Mouse (Mus musculus) heart, embryonic 14.5 days (tissue): Measurements from ENCODE around the gene Trim38. TPM values are rescaled to one million over a fixed set of nuclear protein-coding genes. Genes with fewer than 3 reads are reported as not detected.
A peak's percentile ranks its signal among the peaks of the same experiment; 100 is the strongest.

Experiments
- ATAC-seq: fragments of 200-750 bp; cut with Nextera tagmentation; 2 replicates; pipeline ENCODE4 v1.8.0; 2017; ENCODE audit warnings: low read depth, moderate TSS enrichment; ENCODE audit not compliant: insufficient number of reproducible peaks, insufficient read depth, low FRiP score
- H3K27ac ChIP-seq, 2 experiments: fragments of 200-500 bp in 1 of 2; fragments of 300-500 bp in 1 of 2; sonication (generic) in 1 of 2; replicated peaks in 1 of 2; 2 replicates each; pipeline ENCODE4 v1.5.1; 2012 to 2014; ENCODE audit warnings: low read depth in 2 of 2, low read length in 2 of 2, control low read depth in 1 of 2, mild to moderate bottlenecking in 1 of 2, mixed read lengths in 1 of 2; ENCODE audit not compliant: control insufficient read depth in 1 of 2, insufficient read depth in 1 of 2
- H3K27me3 ChIP-seq: fragments of 300-500 bp; sonication (generic); 2 replicates; pipeline ENCODE4 v1.6.1; 2014; ENCODE audit warnings: mild to moderate bottlenecking, low read length, control low read depth; ENCODE audit not compliant: control insufficient read depth, insufficient read depth
- H3K36me3 ChIP-seq: fragments of 300-500 bp; sonication (generic); 2 replicates; pipeline ENCODE4 v1.6.1; 2014; ENCODE audit warnings: mild to moderate bottlenecking, control low read depth, low read length, mixed read lengths; ENCODE audit not compliant: control insufficient read depth, insufficient read depth
- H3K4me1 ChIP-seq, 2 experiments: fragments of 200-500 bp in 1 of 2; fragments of 300-500 bp in 1 of 2; sonication (generic) in 1 of 2; 2 replicates each; pipeline ENCODE4 v1.6.1; 2012 to 2014; ENCODE audit warnings: low read length in 2 of 2, control low read depth in 1 of 2, mixed read lengths in 1 of 2; ENCODE audit not compliant: control insufficient read depth in 2 of 2, insufficient read depth in 2 of 2
- H3K4me2 ChIP-seq: fragments of 300-500 bp; sonication (generic); 2 replicates; pipeline ENCODE4 v1.6.1; 2014; ENCODE audit warnings: mild to moderate bottlenecking, low read length
- H3K4me3 ChIP-seq, 2 experiments: fragments of 200-500 bp in 1 of 2; fragments of 300-500 bp in 1 of 2; sonication (generic) in 1 of 2; 2 replicates each; pipeline ENCODE4 v1.5.1; 2012 to 2014; ENCODE audit warnings: low read length in 2 of 2, mild to moderate bottlenecking in 2 of 2, control low read depth in 1 of 2, low read depth in 1 of 2, moderate library complexity in 1 of 2; ENCODE audit not compliant: control insufficient read depth in 1 of 2, insufficient read depth in 1 of 2
- H3K9ac ChIP-seq: fragments of 300-500 bp; sonication (generic); 2 replicates; pipeline ENCODE4 v1.6.1; 2014; ENCODE audit warnings: mild to moderate bottlenecking, low read length
- H3K9me3 ChIP-seq: fragments of 300-500 bp; sonication (generic); 2 replicates; pipeline ENCODE4 v1.6.1; 2016; ENCODE audit warnings: low read length, control low read depth; ENCODE audit not compliant: control insufficient read depth
- WGBS: fragments of 180-500 bp; shearing (Covaris S2); extraction: QIAGEN DNeasy Blood & Tissue Kit; methylation state at CpG from one replicate; pipeline ENCODE4 v1.1.7; 2014; 5-methylcytosine and 5-hydroxymethylcytosine counted together
- polyA plus RNA-seq: library from polyadenylated mRNA; unstranded; fragments of >200 nt; fragmentation: Nextera tagmentation; extraction: Ambion mirVana; gene quantifications from 2 replicates; pipeline ENCODE4 v1.2.1, GENCODE M21; 2014

The Trim38 gene
- polyA plus RNA-seq, 1 experiment from 2014 or later = not detected

- no peak for ATAC-seq
- Histone ChIP-seq H3K9me3 (no peaks in the 10 kb centered on the region), H3K27ac (no peak overlapping the region), H3K4me1 (peaks cover 0 to 23% of the 10 kb centered on the region in 2 experiments; a peak in 2 of 4 replicates), H3K4me3 (peak overlapping the region in 1 of 2 experiments; percentile 51; a peak in 1 of 4 replicates), H3K9ac (no peak overlapping the region; the same call in 1 of the 2 replicates), H3K4me2 (peak overlapping the region; percentile 75), H3K27me3 (no peaks in the 10 kb centered on the region), H3K36me3 (no peaks in the 10 kb centered on the region)
- 63% methylated on average over 5 of the region's 5 CpGs for WGBS
Measured at GRCm38 (mm10) chr13:23740910-23741309, 28.8 kb upstream of the Trim38 start.

GRCm38 (mm10) chr13:23742007-23742406 is 27.7 kb upstream of the Trim38 start:
- H3K27ac ChIP-seq = no peak overlapping the region

GRCm38 (mm10) chr13:23743215-23743614 is 26.5 kb upstream of the Trim38 start:
- WGBS = 83% methylated on average over 5 of the region's 5 CpGs

More at GRCm38 (mm10) chr13:23742007-23742406, 27.7 kb upstream of the Trim38 start:
- no peaks in the 10 kb centered on the region for H3K36me3 ChIP-seq
- H3K27me3 ChIP-seq = no peaks in the 10 kb centered on the region
- H3K4me1 ChIP-seq = peaks cover 0 to 24% of the 10 kb centered on the region in 2 experiments; a peak in 2 of 4 replicates
- ATAC-seq = no peak
- no peak overlapping the region for H3K4me3 ChIP-seq
- H3K4me2 ChIP-seq = no peak overlapping the region
- H3K9me3 ChIP-seq = no peaks in the 10 kb centered on the region
- H3K9ac ChIP-seq = no peak overlapping the region

GRCm38 (mm10) chr13:23743963-23744362 is 25.8 kb upstream of the Trim38 start:
- Histone ChIP-seq H3K4me1 (peaks cover 0 to 32% of the 10 kb centered on the region in 2 experiments; a peak in 2 of 4 replicates), H3K9me3 (no peaks in the 10 kb centered on the region), H3K9ac (peak overlapping the region; percentile 74), H3K27me3 (no peaks in the 10 kb centered on the region), H3K27ac (peak overlapping the region in 1 of 2 experiments; percentile 99; a peak in 1 of 4 replicates), H3K4me2 (peak overlapping the region; percentile 77), H3K4me3 (peak overlapping the region in 1 of 2 experiments; percentile 38; a peak in 2 of 4 replicates), H3K36me3 (no peaks in the 10 kb centered on the region)
- 48% methylated on average over 4 of the region's 4 CpGs for WGBS
- ATAC-seq = no peak

More at GRCm38 (mm10) chr13:23743215-23743614, 26.5 kb upstream of the Trim38 start:
- Histone ChIP-seq H3K4me1 (peaks cover 0 to 31% of the 10 kb centered on the region in 2 experiments; a peak in 2 of 4 replicates), H3K9ac (no peak overlapping the region), H3K27me3 (no peaks in the 10 kb centered on the region), H3K4me2 (no peak overlapping the region), H3K4me3 (no peak overlapping the region), H3K9me3 (no peaks in the 10 kb centered on the region), H3K36me3 (no peaks in the 10 kb centered on the region), H3K27ac (no peak overlapping the region; a peak in 1 of 4 replicates)
- no peak for ATAC-seq

- 2% methylated on average over 13 of the region's 36 CpGs for WGBS
- no peaks in the 10 kb centered on the region for H3K9me3 ChIP-seq
- peaks cover 0 to 32% of the 10 kb centered on the region in 2 experiments; a peak in 2 of 4 replicates for H3K4me1 ChIP-seq
- peak overlapping the region; percentile 38 to 51 for H3K4me3 ChIP-seq
- ATAC-seq = no peak
- H3K4me2 ChIP-seq = peak overlapping the region; percentile 77
- peak overlapping the region; percentile 70 to 99 for H3K27ac ChIP-seq
- no peaks in the 10 kb centered on the region for H3K36me3 ChIP-seq
- H3K9ac ChIP-seq = peak overlapping the region; percentile 74
- H3K27me3 ChIP-seq = no peaks in the 10 kb centered on the region
Measured at GRCm38 (mm10) chr13:23744421-23745380, 25.0 kb upstream of the Trim38 start.

GRCm38 (mm10) chr13:23745381-23746161 is 24.1 kb upstream of the Trim38 start, which contains the start of gene Hist1h3c:
Gene Hist1h3c (minus strand): TSS chr13:23745602.
- 1% methylated on average over 23 of the region's 28 CpGs for WGBS
- Histone ChIP-seq H3K4me1 (peaks cover 0 to 29% of the 10 kb centered on the region in 2 experiments; a peak in 2 of 4 replicates), H3K27ac (peak within 1 kb of the TSS; percentile 99 to 100), H3K9me3 (no peaks in the 10 kb centered on the region), H3K4me2 (peak within 1 kb of the TSS; percentile 77), H3K36me3 (no peaks in the 10 kb centered on the region), H3K9ac (peak within 1 kb of the TSS; percentile 81), H3K4me3 (peak within 1 kb of the TSS; percentile 38 to 60), H3K27me3 (no peaks in the 10 kb centered on the region)
- no peak for ATAC-seq
